Mouse (Mus musculus): ENCODE results near the gene Cyp2w1. TPM values are rescaled to one million over a fixed set of nuclear protein-coding genes. Genes with fewer than 3 reads are reported as not detected.

The Cyp2w1 gene
- polyA plus RNA-seq, 1 experiment from 2014 or later, result not detected

- WGBS, result 82% methylated on average over 9 of the region's 9 CpGs
- peaks cover 29% of the 10 kb centered on the region for H3K27me3 ChIP-seq (replicated peaks)
Measured at GRCm38 (mm10) chr5:139323260-139323924, 29.0 kb upstream of the Cyp2w1 start.

GRCm38 (mm10) chr5:139324045-139324491 lies 28.3 kb upstream of the Cyp2w1 start:
- ATAC-seq (ENCODE audit: low FRiP score), result peak; percentile 27; the same call in 1 of the 2 replicates
- Histone ChIP-seq H3K27me3 (replicated peaks) (peaks cover 29% of the 10 kb centered on the region), H3K9ac (replicated peaks) (peak overlapping the region; percentile 89), H3K4me2 (peak overlapping the region; percentile 84), H3K4me3 (replicated peaks) (peak overlapping the region; percentile 76), H3K9me3 (replicated peaks) (no peaks in the 10 kb centered on the region), H3K4me1 (peaks cover 34% of the 10 kb centered on the region), H3K27ac (replicated peaks) (peak overlapping the region; percentile 82), H3K36me3 (no peaks in the 10 kb centered on the region)
- 53% methylated on average over 5 of the region's 5 CpGs for WGBS

More at GRCm38 (mm10) chr5:139323260-139323924, 29.0 kb upstream of the Cyp2w1 start:
- peak overlapping the region; percentile 84 for H3K4me2 ChIP-seq
- no peak for ATAC-seq (ENCODE audit: low FRiP score)
- H3K4me1 ChIP-seq, result peaks cover 34% of the 10 kb centered on the region
- H3K9ac ChIP-seq (replicated peaks), result 0 out of 2 replicates have a peak overlapping the region, but pooled peaks have one; percentile 89
- H3K36me3 ChIP-seq, result no peaks in the 10 kb centered on the region
- no peak overlapping the region for H3K27ac ChIP-seq (replicated peaks)
- peak overlapping the region; percentile 76 for H3K4me3 ChIP-seq (replicated peaks)
- no peaks in the 10 kb centered on the region for H3K9me3 ChIP-seq (replicated peaks)

GRCm38 (mm10) chr5:139324691-139325394 lies 27.6 kb upstream of the Cyp2w1 start:
- H3K27me3 ChIP-seq (replicated peaks), result peaks cover 29% of the 10 kb centered on the region
- peak overlapping the region; percentile 82 for H3K27ac ChIP-seq (replicated peaks)
- peak overlapping the region; percentile 89 for H3K9ac ChIP-seq (replicated peaks)
- H3K4me3 ChIP-seq (replicated peaks), result peak overlapping the region; percentile 76
- peak; percentile 63 for ATAC-seq (ENCODE audit: low FRiP score)
- H3K9me3 ChIP-seq (replicated peaks), result no peaks in the 10 kb centered on the region
- peak overlapping the region; percentile 84 for H3K4me2 ChIP-seq
- H3K4me1 ChIP-seq, result peaks cover 34% of the 10 kb centered on the region
- H3K36me3 ChIP-seq, result no peaks in the 10 kb centered on the region
- 2% methylated on average over 55 of the region's 62 CpGs for WGBS

GRCm38 (mm10) chr5:139325395-139325966 lies 26.9 kb upstream of the Cyp2w1 start, which contains the start of gene Adap1:
Adap1 (minus strand) TSS chr5:139325622.
- Histone ChIP-seq H3K4me2 (peak within 1 kb of the TSS; percentile 84), H3K4me3 (replicated peaks) (peak within 1 kb of the TSS; percentile 76), H3K9ac (replicated peaks) (peak within 1 kb of the TSS; percentile 89), H3K27ac (replicated peaks) (peak within 1 kb of the TSS; percentile 82), H3K4me1 (peaks cover 34% of the 10 kb centered on the region), H3K36me3 (no peaks in the 10 kb centered on the region), H3K27me3 (replicated peaks) (peaks cover 29% of the 10 kb centered on the region), H3K9me3 (replicated peaks) (no peaks in the 10 kb centered on the region)
- WGBS, result 3% methylated on average over 61 of the region's 61 CpGs
- ATAC-seq (ENCODE audit: low FRiP score), result peak; percentile 74

- H3K9ac ChIP-seq (replicated peaks), result no peak overlapping the region
- H3K4me1 ChIP-seq, result peaks cover 34% of the 10 kb centered on the region
- no peaks in the 10 kb centered on the region for H3K36me3 ChIP-seq
- 60% methylated on average over 13 of the region's 13 CpGs for whole genome bisulfite sequencing
- H3K9me3 ChIP-seq (replicated peaks), result no peaks in the 10 kb centered on the region
- peaks cover 29% of the 10 kb centered on the region for H3K27me3 ChIP-seq (replicated peaks)
- no peak for ATAC-seq (ENCODE audit: low FRiP score)
- no peak overlapping the region for H3K27ac ChIP-seq (replicated peaks)
- no peak overlapping the region for H3K4me3 ChIP-seq (replicated peaks)
- H3K4me2 ChIP-seq, result peak overlapping the region; percentile 84
Measured at GRCm38 (mm10) chr5:139326111-139326696, 26.2 kb upstream of the Cyp2w1 start.

- H3K27me3 ChIP-seq (replicated peaks), result peaks cover 29% of the 10 kb centered on the region
Measured at GRCm38 (mm10) chr5:139326986-139327633, 25.3 kb upstream of the Cyp2w1 start.

GRCm38 (mm10) chr5:139327634-139328020 lies 24.8 kb upstream of the Cyp2w1 start:
- H3K36me3 ChIP-seq, result no peaks in the 10 kb centered on the region
- no peaks in the 10 kb centered on the region for H3K9me3 ChIP-seq (replicated peaks)
- H3K9ac ChIP-seq (replicated peaks), result no peak overlapping the region
- ATAC-seq (ENCODE audit: low FRiP score), result no peak
- H3K4me1 ChIP-seq, result peaks cover 31% of the 10 kb centered on the region
- H3K4me3 ChIP-seq (replicated peaks), result no peak overlapping the region
- H3K27me3 ChIP-seq (replicated peaks), result peaks cover 29% of the 10 kb centered on the region
- 78% methylated on average over 7 of the region's 7 CpGs for WGBS
- no peak overlapping the region for H3K27ac ChIP-seq (replicated peaks)
- H3K4me2 ChIP-seq, result no peak overlapping the region

More at GRCm38 (mm10) chr5:139326986-139327633, 25.3 kb upstream of the Cyp2w1 start:
- peaks cover 34% of the 10 kb centered on the region for H3K4me1 ChIP-seq
- ATAC-seq (ENCODE audit: low FRiP score), result no peak
- H3K4me3 ChIP-seq (replicated peaks), result no peak overlapping the region
- no peaks in the 10 kb centered on the region for H3K36me3 ChIP-seq
- no peak overlapping the region for H3K27ac ChIP-seq (replicated peaks)
- WGBS, result 76% methylated on average over 7 of the region's 7 CpGs
- no peak overlapping the region for H3K9ac ChIP-seq (replicated peaks)
- no peaks in the 10 kb centered on the region for H3K9me3 ChIP-seq (replicated peaks)
- H3K4me2 ChIP-seq, result no peak overlapping the region

GRCm38 (mm10) chr5:139330766-139331165 lies 21.7 kb upstream of the Cyp2w1 start:
- no peaks in the 10 kb centered on the region for H3K9me3 ChIP-seq (replicated peaks)
- WGBS, result 79% methylated on average over 7 of the region's 7 CpGs

GRCm38 (mm10) chr5:139331742-139332141 lies 20.7 kb upstream of the Cyp2w1 start:
- Histone ChIP-seq H3K4me2 (no peak overlapping the region), H3K4me3 (replicated peaks) (no peak overlapping the region), H3K27ac (replicated peaks) (no peak overlapping the region), H3K4me1 (0 out of 2 replicates have a peak, but pooled peaks cover 7% of the 10 kb centered on the region), H3K9me3 (replicated peaks) (no peaks in the 10 kb centered on the region), H3K27me3 (replicated peaks) (peaks cover 2% of the 10 kb centered on the region; the same call in 1 of the 2 replicates), H3K9ac (replicated peaks) (no peak overlapping the region), H3K36me3 (peaks cover 20% of the 10 kb centered on the region)
- 0 out of 2 replicates have a peak, but pooled peaks have one; percentile 23 for ATAC-seq (ENCODE audit: low FRiP score)
- 21% methylated on average over 8 of the region's 8 CpGs for WGBS

More at GRCm38 (mm10) chr5:139330766-139331165, 21.7 kb upstream of the Cyp2w1 start:
- H3K9ac ChIP-seq (replicated peaks), result no peak overlapping the region
- no peak for ATAC-seq (ENCODE audit: low FRiP score)
- no peak overlapping the region for H3K27ac ChIP-seq (replicated peaks)
- H3K4me3 ChIP-seq (replicated peaks), result no peak overlapping the region
- H3K4me2 ChIP-seq, result no peak overlapping the region
- H3K4me1 ChIP-seq, result peaks cover 4% of the 10 kb centered on the region; the same call in 1 of the 2 replicates
- H3K27me3 ChIP-seq (replicated peaks), result peaks cover 10% of the 10 kb centered on the region
- H3K36me3 ChIP-seq, result peaks cover 10% of the 10 kb centered on the region

GRCm38 (mm10) chr5:139332590-139333272 lies 19.7 kb upstream of the Cyp2w1 start:
- no peak overlapping the region for H3K4me3 ChIP-seq (replicated peaks)
- H3K9ac ChIP-seq (replicated peaks), result no peak overlapping the region
- peaks cover 12% of the 10 kb centered on the region; the same call in 1 of the 2 replicates for H3K4me1 ChIP-seq
- peaks cover 27% of the 10 kb centered on the region for H3K36me3 ChIP-seq
- no peaks in the 10 kb centered on the region; the same call in 1 of the 2 replicates for H3K27me3 ChIP-seq (replicated peaks)
- no peaks in the 10 kb centered on the region for H3K9me3 ChIP-seq (replicated peaks)
- no peak for ATAC-seq (ENCODE audit: low FRiP score)
- WGBS, result 86% methylated on average over 8 of the region's 8 CpGs
- H3K4me2 ChIP-seq, result no peak overlapping the region
- no peak overlapping the region for H3K27ac ChIP-seq (replicated peaks)

Measured in neural tube, embryonic 15.5 days (tissue).